Mouse (Mus musculus): ENCODE measurements around the gene Svs2. TPM values are rescaled to one million over a fixed set of nuclear protein-coding genes. Genes with fewer than 3 reads are reported as not detected.
"Not testable (repeated sequence)": the region's sequence is repeated elsewhere in the genome, so short reads cannot be mapped to it uniquely, and the experiment has no call there.

The Svs2 gene
- total and polyA plus RNA-seq, 2 experiments from 2014 or later = not detected

DNA sequence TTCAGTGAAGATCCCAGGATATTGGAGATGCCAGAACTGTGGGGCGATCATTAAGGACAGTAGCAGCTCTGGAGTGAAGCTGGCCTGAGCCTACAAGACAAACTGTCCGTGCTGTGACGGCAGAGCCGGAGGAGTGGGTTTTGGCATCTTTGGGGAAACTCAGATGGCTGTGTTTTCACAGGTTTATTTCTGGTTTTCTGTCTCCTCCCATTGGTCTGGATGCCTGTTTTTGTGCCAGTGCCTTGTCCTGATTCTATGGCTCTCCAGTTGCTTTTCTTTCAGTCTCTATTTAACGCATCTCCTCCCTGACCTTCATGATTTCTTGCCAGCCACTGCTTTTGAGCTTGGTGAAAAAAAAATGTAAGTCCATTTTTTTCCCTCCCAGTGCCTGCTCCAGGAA, 25.6 kb downstream of the Svs2 start:
- Histone ChIP-seq H3K4me1 (ENCODE audit: insufficient read depth, low read length) (no peaks in the 10 kb centered on the region), H3K27ac (no peak overlapping the region), H3K27me3 (ENCODE audit: insufficient read depth, low read length) (no peaks in the 10 kb centered on the region), H3K9ac (replicated peaks; ENCODE audit: low read length) (no peak overlapping the region), H3K36me3 (ENCODE audit: insufficient read depth, low read length) (no peaks in the 10 kb centered on the region), H3K4me3 (ENCODE audit: low read length) (no peak overlapping the region), H3K9me3 (ENCODE audit: low read length) (no peaks in the 10 kb centered on the region), H3K4me2 (ENCODE audit: low read depth, low read length) (no peak overlapping the region)
- no peak for DNase-seq (ENCODE audit: low spot score)
- ATAC-seq = no peak
- no peak for TF ChIP-seq CTCF (IDR thresholded peaks at IDR 0.05; ENCODE audit: low read depth)
- 83% methylated on average over 5 of the region's 5 CpGs for WGBS

DNA sequence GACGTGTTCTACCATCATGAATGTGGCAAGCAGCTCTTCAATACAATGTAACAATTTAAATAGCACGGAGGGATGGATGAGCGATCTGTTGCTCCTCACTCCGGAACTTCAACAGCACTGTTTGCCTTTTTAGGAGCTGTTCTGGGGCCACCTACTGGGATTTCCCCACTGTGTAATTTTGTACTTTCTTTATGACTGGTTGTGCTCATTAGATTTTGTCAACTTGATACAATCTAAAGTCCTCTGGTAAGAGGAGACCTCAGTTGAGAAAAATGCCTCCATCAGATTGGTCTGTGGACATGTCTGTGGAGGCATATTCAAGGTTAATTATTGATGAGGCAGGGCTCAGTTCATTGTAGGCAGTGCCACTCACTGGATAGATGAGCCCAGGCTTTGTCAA, 27.4 kb downstream of the Svs2 start:
- ATAC-seq (no peak), DNase-seq (ENCODE audit: low spot score) (no peak)
- no peak for TF ChIP-seq CTCF (IDR thresholded peaks at IDR 0.05; ENCODE audit: low read depth)
- Histone ChIP-seq H3K9me3 (ENCODE audit: low read length) (no peaks in the 10 kb centered on the region), H3K4me1 (ENCODE audit: insufficient read depth, low read length) (no peaks in the 10 kb centered on the region), H3K4me2 (ENCODE audit: low read depth, low read length) (no peak overlapping the region), H3K27ac (no peak overlapping the region), H3K4me3 (ENCODE audit: low read length) (no peak overlapping the region), H3K36me3 (ENCODE audit: insufficient read depth, low read length) (no peaks in the 10 kb centered on the region), H3K27me3 (ENCODE audit: insufficient read depth, low read length) (no peaks in the 10 kb centered on the region), H3K9ac (replicated peaks; ENCODE audit: low read length) (no peak overlapping the region)
- WGBS = 78% methylated on average over 4 of the region's 4 CpGs

DNA sequence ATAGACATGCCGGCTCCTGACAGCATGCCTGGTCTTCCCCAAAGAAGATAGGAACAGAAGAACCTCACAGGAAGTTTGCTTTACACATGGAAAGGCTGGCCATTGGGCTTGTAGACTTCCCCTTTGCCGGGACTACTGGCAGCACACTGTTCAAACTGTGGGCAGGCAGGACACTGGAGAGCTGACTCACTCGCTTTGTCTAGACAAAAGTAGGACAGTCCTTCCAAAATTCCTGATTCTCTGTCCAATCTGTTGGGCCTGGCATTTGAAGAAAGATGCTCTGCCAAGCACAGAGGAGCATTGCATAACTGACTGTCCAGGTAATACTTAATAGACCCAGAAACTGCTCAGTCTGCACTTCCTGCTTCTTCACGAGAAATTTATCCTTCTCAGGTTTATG, 31.6 kb downstream of the Svs2 start:
- Histone ChIP-seq H3K36me3 (ENCODE audit: insufficient read depth, low read length) (no peaks in the 10 kb centered on the region), H3K9ac (replicated peaks; ENCODE audit: low read length) (no peak overlapping the region), H3K9me3 (ENCODE audit: low read length) (no peaks in the 10 kb centered on the region), H3K4me3 (ENCODE audit: low read length) (no peak overlapping the region), H3K27ac (no peak overlapping the region), H3K4me1 (ENCODE audit: insufficient read depth, low read length) (no peaks in the 10 kb centered on the region), H3K4me2 (ENCODE audit: low read depth, low read length) (no peak overlapping the region), H3K27me3 (ENCODE audit: insufficient read depth, low read length) (no peaks in the 10 kb centered on the region)
- TF ChIP-seq CTCF (IDR thresholded peaks at IDR 0.05; ENCODE audit: low read depth) = no peak
- ATAC-seq (no peak), DNase-seq (ENCODE audit: low spot score) (no peak)
- whole genome bisulfite sequencing = 86% methylated on average over 4 of the region's 4 CpGs

DNA sequence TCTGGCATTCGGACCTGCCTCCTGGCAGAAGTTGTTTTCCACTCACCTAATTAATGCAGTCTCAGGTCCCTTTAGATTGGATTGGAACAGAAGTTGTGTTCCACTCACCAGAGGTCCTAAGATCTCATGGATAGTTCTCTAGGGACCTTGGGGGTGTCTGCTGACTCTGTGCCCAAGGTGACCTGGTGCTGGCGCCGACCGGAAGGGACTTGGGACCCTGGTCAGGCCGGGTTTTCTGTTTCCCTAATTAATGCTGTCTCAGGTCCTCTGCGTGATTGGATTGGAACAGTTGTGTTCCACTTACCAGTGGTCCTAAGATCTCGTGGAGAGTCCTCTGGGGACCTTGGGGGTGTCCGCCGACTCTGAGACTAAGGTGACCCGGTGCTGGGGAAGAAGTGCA, 32.3 kb downstream of the Svs2 start:
- H3K4me1 ChIP-seq (ENCODE audit: insufficient read depth, low read length); DNase-seq (ENCODE audit: low spot score); H3K36me3 ChIP-seq (ENCODE audit: insufficient read depth, low read length); H3K9ac ChIP-seq (replicated peaks; ENCODE audit: low read length); H3K4me3 ChIP-seq (ENCODE audit: low read length); H3K9me3 ChIP-seq (ENCODE audit: low read length); ATAC-seq; H3K4me2 ChIP-seq (ENCODE audit: low read depth, low read length); H3K27ac ChIP-seq; H3K27me3 ChIP-seq (ENCODE audit: insufficient read depth, low read length): not testable (repeated sequence)
- 91% methylated on average over 10 of the region's 10 CpGs for WGBS

DNA sequence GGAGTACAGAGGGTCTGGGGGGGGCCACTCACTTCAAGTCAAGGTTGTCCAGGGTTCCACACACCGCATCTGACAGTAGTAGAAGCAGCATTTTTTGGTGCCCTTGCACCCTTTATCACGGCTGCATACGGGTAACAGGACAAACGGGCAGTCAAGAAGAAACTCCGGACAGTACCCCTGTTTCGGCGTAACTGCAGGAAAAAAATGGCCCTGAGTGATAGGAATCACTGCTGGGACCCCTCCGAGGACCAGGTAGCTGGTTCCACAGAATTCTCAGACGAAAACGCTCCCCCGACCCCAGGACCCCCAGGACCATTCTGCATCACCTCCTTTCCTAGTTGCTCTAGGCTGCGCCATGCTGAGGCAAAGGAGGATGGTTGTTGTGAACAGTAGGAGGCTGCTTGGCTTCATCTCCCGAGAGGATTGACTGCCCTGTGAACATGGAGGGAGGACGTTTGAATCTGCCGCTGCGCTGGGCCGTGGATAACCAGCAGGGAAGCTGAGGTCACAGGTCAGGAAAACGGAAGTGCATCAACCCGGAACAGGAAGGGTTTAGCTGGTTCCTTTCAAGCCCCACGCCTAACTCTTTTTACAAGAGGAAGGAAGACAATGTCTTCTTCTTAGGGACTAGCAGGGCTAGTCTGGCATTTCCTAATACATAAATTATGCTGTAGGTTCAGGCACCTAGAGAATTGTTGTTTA, 38.5 kb downstream of the Svs2 start, which contains the start of gene Wfdc15a:
Gene Wfdc15a (minus strand): TSS at position 505 of the 702 bp plus-strand sequence.
- 80% methylated on average over 20 of the region's 20 CpGs for WGBS
- Histone ChIP-seq H3K27me3 (ENCODE audit: insufficient read depth, low read length) (no peaks in the 10 kb centered on the region), H3K36me3 (ENCODE audit: insufficient read depth, low read length) (no peaks in the 10 kb centered on the region), H3K4me3 (ENCODE audit: low read length) (no peak within 1 kb of the TSS), H3K9ac (replicated peaks; ENCODE audit: low read length) (no peak within 1 kb of the TSS), H3K4me1 (ENCODE audit: insufficient read depth, low read length) (no peaks in the 10 kb centered on the region), H3K9me3 (ENCODE audit: low read length) (no peaks in the 10 kb centered on the region), H3K27ac (no peak within 1 kb of the TSS), H3K4me2 (ENCODE audit: low read depth, low read length) (no peak within 1 kb of the TSS)
- no peak for TF ChIP-seq CTCF (IDR thresholded peaks at IDR 0.05; ENCODE audit: low read depth)
- DNase-seq (ENCODE audit: low spot score) = no peak
- no peak for ATAC-seq

DNA sequence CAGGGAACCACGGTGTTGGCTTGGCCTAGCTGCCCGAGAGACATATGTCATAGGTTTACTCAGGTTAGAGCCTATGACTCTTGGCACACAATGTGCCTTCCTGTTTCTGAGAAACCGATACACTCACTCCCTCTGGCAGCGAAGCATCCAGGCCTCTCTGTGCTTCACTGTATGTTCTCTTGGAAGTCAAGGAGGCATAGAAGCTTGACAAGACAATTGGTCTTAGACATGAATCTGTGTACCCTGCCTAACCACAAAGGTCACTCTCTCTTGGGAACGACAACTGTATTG, 41.6 kb downstream of the Svs2 start:
- Histone ChIP-seq H3K4me3 (ENCODE audit: low read length) (no peak overlapping the region), H3K9ac (replicated peaks; ENCODE audit: low read length) (no peak overlapping the region), H3K36me3 (ENCODE audit: insufficient read depth, low read length) (no peaks in the 10 kb centered on the region), H3K27ac (no peak overlapping the region), H3K4me1 (ENCODE audit: insufficient read depth, low read length) (no peaks in the 10 kb centered on the region), H3K4me2 (ENCODE audit: low read depth, low read length) (no peak overlapping the region), H3K27me3 (ENCODE audit: insufficient read depth, low read length) (no peaks in the 10 kb centered on the region), H3K9me3 (ENCODE audit: low read length) (no peaks in the 10 kb centered on the region)
- DNase-seq (ENCODE audit: low spot score) (no peak), ATAC-seq (no peak)
- TF ChIP-seq CTCF (IDR thresholded peaks at IDR 0.05; ENCODE audit: low read depth) = no peak
- WGBS = 85% methylated on average over 5 of the region's 5 CpGs

DNA sequence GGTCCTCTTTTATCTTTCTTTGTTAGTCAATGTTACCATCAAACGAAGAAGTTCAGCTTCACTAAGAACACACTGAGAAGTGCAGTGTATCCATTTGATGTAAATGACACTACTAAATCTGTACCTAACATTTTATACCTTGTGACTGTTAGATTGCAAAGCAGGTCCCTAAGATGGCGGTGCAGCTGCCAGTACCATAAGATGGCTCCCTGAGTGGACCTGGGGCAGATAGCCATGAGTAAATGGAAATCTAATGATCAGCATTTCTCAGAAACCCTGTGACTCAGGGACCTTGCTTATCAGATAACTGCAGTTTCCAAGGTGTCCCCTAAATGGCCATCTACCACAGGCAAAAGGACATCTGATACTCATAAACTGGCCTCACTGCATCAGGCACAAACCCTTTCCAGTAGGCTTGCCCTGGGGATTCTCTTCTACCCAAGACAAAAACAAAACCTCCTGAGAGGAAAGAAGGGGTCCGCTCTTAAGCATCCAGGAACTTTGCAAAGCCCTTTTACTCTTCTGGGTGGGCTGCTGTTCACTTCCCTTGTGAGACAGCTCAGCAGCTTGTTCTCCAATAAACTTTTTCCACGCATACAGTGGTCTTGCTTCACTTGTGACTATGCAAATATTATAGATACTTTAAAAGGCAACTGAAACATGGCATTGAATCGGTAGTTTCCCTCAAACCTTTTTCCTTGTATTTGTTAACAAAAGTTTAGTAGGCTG, 42.1 kb downstream of the Svs2 start:
- H3K27ac ChIP-seq = no peak overlapping the region
- TF ChIP-seq CTCF (IDR thresholded peaks at IDR 0.05; ENCODE audit: low read depth) = no peak
- no peaks in the 10 kb centered on the region for H3K9me3 ChIP-seq (ENCODE audit: low read length)
- no peak for ATAC-seq
- H3K36me3 ChIP-seq (ENCODE audit: insufficient read depth, low read length) = no peaks in the 10 kb centered on the region
- H3K4me3 ChIP-seq (ENCODE audit: low read length) = no peak overlapping the region
- no peak overlapping the region for H3K9ac ChIP-seq (replicated peaks; ENCODE audit: low read length)
- H3K4me1 ChIP-seq (ENCODE audit: insufficient read depth, low read length) = no peaks in the 10 kb centered on the region
- WGBS = 88% methylated on average over 5 of the region's 5 CpGs
- DNase-seq (ENCODE audit: low spot score) = no peak
- no peak overlapping the region for H3K4me2 ChIP-seq (ENCODE audit: low read depth, low read length)
- H3K27me3 ChIP-seq (ENCODE audit: insufficient read depth, low read length) = no peaks in the 10 kb centered on the region
